Mouse (Mus musculus): Measurements from ENCODE around the gene Gm3373. TPM values are rescaled to one million over a fixed set of nuclear protein-coding genes. Genes with fewer than 3 reads are reported as not detected.
"Not testable (repeated sequence)": the region's sequence is repeated elsewhere in the genome, so short reads cannot be mapped to it uniquely, and the experiment has no call there.

Gm3373 gene
- 0.13 TPM in 1 of 2 replicates, not detected in the other for polyA plus RNA-seq (2014; fragmentation: Nextera tagmentation; extraction: Ambion mirVana)

- not testable (repeated sequence) for H3K36me3 ChIP-seq (ENCODE audit: control insufficient read depth, insufficient read depth, low read length); ATAC-seq
These were observed at the start of gene Gm3373 for GRCm38 (mm10) chr14:5741477-5741876. Gene Gm3373 (minus strand): TSS chr14:5741577.

GRCm38 (mm10) chr14:5687357-5687756 lies 54.0 kb downstream of the Gm3373 start, which contains the start of gene Gm9603:
Gene Gm9603 (minus strand): TSS chr14:5687457.
- not testable (repeated sequence) for H3K4me2 ChIP-seq (ENCODE audit: low read length); ATAC-seq; H3K4me1 ChIP-seq (ENCODE audit: control insufficient read depth, insufficient read depth, low read length); H3K9me3 ChIP-seq (replicated peaks; ENCODE audit: control insufficient read depth, low read length); H3K36me3 ChIP-seq (ENCODE audit: control insufficient read depth, insufficient read depth, low read length); H3K27ac ChIP-seq (ENCODE audit: low read depth, low read length); H3K4me3 ChIP-seq (ENCODE audit: low read depth, low read length); H3K27me3 ChIP-seq (replicated peaks; ENCODE audit: control insufficient read depth, insufficient read depth, low read length); DNase-seq (ENCODE audit: low spot score); H3K9ac ChIP-seq (ENCODE audit: low read length)
- WGBS = no CpG with 5 or more reads among the region's 2 CpGs

More at GRCm38 (mm10) chr14:5741477-5741876, at the start of gene Gm3373:
- H3K27me3 ChIP-seq (replicated peaks; ENCODE audit: control insufficient read depth, insufficient read depth, low read length); H3K27ac ChIP-seq (ENCODE audit: low read depth, low read length); DNase-seq (ENCODE audit: low spot score); H3K9ac ChIP-seq (ENCODE audit: low read length); H3K4me2 ChIP-seq (ENCODE audit: low read length); H3K9me3 ChIP-seq (replicated peaks; ENCODE audit: control insufficient read depth, low read length); H3K4me1 ChIP-seq (ENCODE audit: control insufficient read depth, insufficient read depth, low read length); H3K4me3 ChIP-seq (ENCODE audit: low read depth, low read length): not testable (repeated sequence)
- WGBS = no CpG with 5 or more reads among the region's 37 CpGs

Other genes with a start within 250 kb of the Gm3373 start
- 11.8 and 12.3 TPM in 2 replicates for gene Gm3488, start 239.9 kb downstream of the Gm3373 start, polyA plus RNA-seq (2014; fragmentation: Nextera tagmentation; extraction: Ambion mirVana)
- not detected in 2 replicates for gene Gm3532, start 203.1 kb downstream of the Gm3373 start, polyA plus RNA-seq (2014; fragmentation: Nextera tagmentation; extraction: Ambion mirVana)
- not detected in 2 replicates for gene Gm8265, start 108.5 kb downstream of the Gm3373 start, polyA plus RNA-seq (2014; fragmentation: Nextera tagmentation; extraction: Ambion mirVana)
- gene Gm9603, start 54.1 kb downstream of the Gm3373 start, polyA plus RNA-seq (2014; fragmentation: Nextera tagmentation; extraction: Ambion mirVana) = not detected in 2 replicates
- gene Gm3383, start 66.4 kb upstream of the Gm3373 start, polyA plus RNA-seq (2014; fragmentation: Nextera tagmentation; extraction: Ambion mirVana) = 6.5 and 6.6 TPM in 2 replicates
- gene Gm3424, start 88.8 kb upstream of the Gm3373 start, polyA plus RNA-seq (2014; fragmentation: Nextera tagmentation; extraction: Ambion mirVana) = not detected in 2 replicates
- gene Gm8237, start 138.8 kb upstream of the Gm3373 start, polyA plus RNA-seq (2014; fragmentation: Nextera tagmentation; extraction: Ambion mirVana) = 0.32 and 0.51 TPM in 2 replicates
- gene Gm3248, start 220.2 kb upstream of the Gm3373 start, polyA plus RNA-seq (2014; fragmentation: Nextera tagmentation; extraction: Ambion mirVana) = 1.0 and 1.5 TPM in 2 replicates
- not detected in 2 replicates for gene Gm3453, start 237.6 kb upstream of the Gm3373 start, polyA plus RNA-seq (2014; fragmentation: Nextera tagmentation; extraction: Ambion mirVana)

Data from forebrain, embryonic 14.5 days (tissue).